ENCODE assay signal across 24 mouse cellular contexts in the genomic region with DNA sequence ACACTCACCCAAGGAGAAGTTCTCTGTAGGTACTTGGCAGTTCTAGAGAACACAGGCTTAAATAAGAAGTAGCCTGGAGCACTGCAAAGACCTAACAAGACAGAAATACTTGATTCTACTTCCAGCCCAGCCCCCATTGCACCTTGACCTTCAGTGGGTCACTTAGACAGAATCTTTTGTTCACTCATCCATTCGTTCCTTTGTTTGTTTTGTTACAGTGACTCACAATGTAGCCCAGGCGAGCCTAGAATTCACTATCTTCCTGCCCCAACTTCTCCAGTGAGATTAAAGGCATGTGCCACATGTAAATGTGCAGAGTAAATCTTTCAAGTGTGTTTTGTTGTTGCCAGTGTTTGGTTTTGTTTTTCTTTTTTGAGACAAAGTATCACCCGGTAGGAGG.
A peak's percentile ranks its signal among the peaks of the same experiment; 100 is the strongest.
DNase-seq lines count a peak whose midpoint lies in the region; ATAC-seq and TF ChIP-seq lines count a peak whose summit lies in the region.
"Had no signal": no experiment of that assay in that cellular context is flagged by ENCODE, and none has a peak within 500 bp of the region (broad histone marks: within the 10 kb centered on the region; RNA-seq: fewer than 3 reads in every experiment).

No protein-coding gene starts in this region.

- H3K4me3 ChIP-seq in ES-E14 (ENCODE audit: insufficient read depth in 1 of 2, low read depth in 1 of 2, low read length in 2 of 2, poor library complexity in 1 of 2, severe bottlenecking in 1 of 2): no peak overlapping the region
- no peak overlapping the region for H3K4me3 ChIP-seq in embryonic facial prominence, embryonic 10.5 days
- H3K4me3 ChIP-seq in intestine, embryonic 15.5 days (replicated peaks): no peak overlapping the region
- H3K4me3 ChIP-seq: embryonic facial prominence, embryonic 12.5 days; embryonic facial prominence, embryonic 15.5 days; gastrocnemius, adult 2 months had no signal

- no peaks in the 10 kb centered on the region for H3K9me3 ChIP-seq in ES-E14 (ENCODE audit: control insufficient read depth, insufficient read depth, low read depth, low read length)
- H3K9me3 ChIP-seq in embryonic facial prominence, embryonic 10.5 days: no peaks in the 10 kb centered on the region
- no peaks in the 10 kb centered on the region for H3K9me3 ChIP-seq in intestine, embryonic 15.5 days
- H3K9me3 ChIP-seq: embryonic facial prominence, embryonic 12.5 days; embryonic facial prominence, embryonic 15.5 days had no signal

- 53% methylated on average over 3 of the region's 3 CpGs for WGBS in embryonic facial prominence, embryonic 10.5 days
- WGBS in intestine, embryonic 15.5 days: 73% methylated on average over 3 of the region's 3 CpGs

- H3K27ac ChIP-seq in ES-E14 (ENCODE audit: insufficient read depth, low read depth, low read length, poor library complexity, severe bottlenecking): no peak overlapping the region
- H3K27ac ChIP-seq in embryonic facial prominence, embryonic 10.5 days (replicated peaks): 0 out of 2 replicates have a peak overlapping the region, but pooled peaks have one; percentile 6
- no peak overlapping the region for H3K27ac ChIP-seq in intestine, embryonic 15.5 days
- H3K27ac ChIP-seq: embryonic facial prominence, embryonic 12.5 days; embryonic facial prominence, embryonic 15.5 days; gastrocnemius, adult 2 months; hindbrain, embryonic 14.5 days; hindbrain, postnatal 0 days had no signal

- no peak overlapping the region for H3K9ac ChIP-seq in ES-E14 (ENCODE audit: insufficient read depth, low read depth, low read length, poor library complexity, severe bottlenecking)
- no peak overlapping the region for H3K9ac ChIP-seq in intestine, embryonic 15.5 days
- H3K9ac ChIP-seq: embryonic facial prominence, embryonic 12.5 days; embryonic facial prominence, embryonic 15.5 days; forebrain, postnatal 0 days; hindbrain, embryonic 14.5 days had no signal

- H3K27me3 ChIP-seq in embryonic facial prominence, embryonic 10.5 days (replicated peaks; ENCODE audit: low read depth, poor library complexity, severe bottlenecking): no peaks in the 10 kb centered on the region
- no peaks in the 10 kb centered on the region for H3K27me3 ChIP-seq in intestine, embryonic 15.5 days (replicated peaks)
- H3K27me3 ChIP-seq: CH12.LX; embryonic facial prominence, embryonic 12.5 days; embryonic facial prominence, embryonic 15.5 days had no signal

- H3K36me3 ChIP-seq in ES-E14 (ENCODE audit: control insufficient read depth, insufficient read depth, low read length, poor library complexity, severe bottlenecking): no peaks in the 10 kb centered on the region
- H3K36me3 ChIP-seq in embryonic facial prominence, embryonic 10.5 days (replicated peaks): no peaks in the 10 kb centered on the region
- H3K36me3 ChIP-seq in intestine, embryonic 15.5 days: no peaks in the 10 kb centered on the region
- H3K36me3 ChIP-seq: embryonic facial prominence, embryonic 12.5 days; embryonic facial prominence, embryonic 15.5 days had no signal

- no peak overlapping the region for H3K4me2 ChIP-seq in intestine, embryonic 15.5 days (replicated peaks)
- H3K4me2 ChIP-seq: embryonic facial prominence, embryonic 12.5 days; embryonic facial prominence, embryonic 15.5 days; heart, embryonic 11.5 days; hindbrain, embryonic 14.5 days had no signal

- ATAC-seq in intestine, embryonic 15.5 days: no peak
- ATAC-seq: forebrain, embryonic 14.5 days; forebrain, postnatal 0 days; hindbrain, postnatal 0 days; inflammation-experienced regulatory T-cells, adult 6 months; intestine, postnatal 0 days had no signal

- peak; percentile 16 for DNase-seq in testis, postnatal 14 days (ENCODE audit: low spot score)
- no peak for DNase-seq in testis, postnatal 10 days (ENCODE audit: low spot score)
- DNase-seq in ES-E14 (ENCODE audit: low read depth, low spot score): no peak
- DNase-seq in embryonic facial prominence, embryonic 10.5 days (ENCODE audit: low spot score): no peak
- no peak for DNase-seq in adrenal gland, postnatal 14 days
- DNase-seq: adrenal gland, adult 2 months; adrenal gland, postnatal 25 days; cerebellum, adult 11-12 months; cerebellum, adult 8-10 months; cerebellum, postnatal 10 days; forebrain, postnatal 0 days; gastrocnemius, adult 2 months; gastrocnemius, postnatal 14 days; heart, adult 11 months had no signal

- in situ Hi-C loops in ES-E14 (cut with MboI; ENCODE audit: low sequenced_read_pairs in 2 of 2, unreplicated experiment in 2 of 2): loop anchor here in 1 of 2 experiments (10.0 kb wide), 1 partner anchor 535 kb away; no protein-coding TSS in a partner anchor

- peaks cover 5 to 8% of the 10 kb centered on the region in 2 experiments; a peak in 2 of 4 replicates for H3K4me1 ChIP-seq in ES-E14 (ENCODE audit: control insufficient read depth in 2 of 2, insufficient read depth in 2 of 2, low read length in 2 of 2, poor library complexity in 1 of 2)
- H3K4me1 ChIP-seq in embryonic facial prominence, embryonic 10.5 days: peaks cover 15% of the 10 kb centered on the region
- H3K4me1 ChIP-seq in intestine, embryonic 15.5 days (replicated peaks): no peaks in the 10 kb centered on the region
- H3K4me1 ChIP-seq: embryonic facial prominence, embryonic 12.5 days had no signal

TF ChIP-seq in ES-E14, 5 proteins besides CTCF, POLR2A, EP300 and RAD21:
- 0 out of 2 replicates have a peak, but pooled peaks have one; percentile 41 for TF ChIP-seq ZNF384 (IDR thresholded peaks at IDR 0.05; ENCODE audit: low read depth, low read length)
- no peak for TF ChIP-seq MAFK (IDR thresholded peaks at IDR 0.05; ENCODE audit: insufficient read depth, low read depth, low read length)
